Mouse (Mus musculus) thymus, adult 2 months (tissue): Measurements from ENCODE around the gene Gemin7.

Experiments
- CTCF ChIP-seq: fragments of 200-500 bp; IDR thresholded peaks from 2 replicates; pipeline ENCODE4 v1.5.1; 2012; ENCODE audit warnings: mild to moderate bottlenecking, control low read depth, low read length, moderate library complexity, borderline replicate concordance; ENCODE audit not compliant: control insufficient read depth, poor library complexity, insufficient read depth; ENCODE audit errors: extremely low read depth
- POLR2A ChIP-seq: fragments of 200-500 bp; IDR thresholded peaks from 2 replicates; pipeline ENCODE4 v1.6.1; 2012; ENCODE audit warnings: mild to moderate bottlenecking, low read length, control low read depth, moderate library complexity; ENCODE audit not compliant: control insufficient read depth, poor library complexity, insufficient read depth; ENCODE audit errors: extremely low read depth

DNA sequence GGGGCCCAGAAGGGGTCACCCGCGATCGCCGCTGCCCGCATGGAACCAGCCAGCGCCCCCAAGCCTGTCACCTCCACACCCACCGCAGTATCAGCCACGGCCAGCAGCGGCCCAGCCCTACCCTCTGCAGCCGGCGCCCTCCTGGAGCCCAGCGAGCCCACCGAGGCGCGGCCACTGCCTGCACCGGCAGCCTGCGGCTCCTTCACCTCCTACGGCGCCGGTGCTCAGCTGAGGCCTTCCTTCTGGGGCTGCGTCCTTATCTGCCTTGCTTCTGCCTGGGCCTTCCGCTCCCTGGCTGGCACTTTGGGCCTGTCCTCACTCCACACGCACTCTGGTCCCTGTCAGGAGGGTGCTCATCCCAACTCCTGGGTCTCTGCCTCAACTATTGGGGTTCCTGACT is 57.4 kb downstream of the Gemin7 start:
- TF ChIP-seq CTCF (no peak), POLR2A (no peak)
